Mouse (Mus musculus): ENCODE measurements around the gene Klrb1f.

- TF ChIP-seq CTCF (IDR thresholded peaks at IDR 0.05; ENCODE audit: low read depth) (no peak), EP300 (IDR thresholded peaks at IDR 0.05; ENCODE audit: low read depth) (no peak)
Observed at GRCm38 (mm10) chr6:129042470-129042869, 3.2 kb upstream of the Klrb1f start.

Data from liver, embryonic 14.5 days (tissue).